Mouse (Mus musculus) adrenal gland (tissue): ENCODE data around the gene Ube2d1.

Experiments
- intact Hi-C: fragments of 180-260 bp; cut with DNase I; formaldehyde crosslinking; loops from one replicate; pipeline ENCODE4 v1.15.1; 2025

Gene Ube2d1

GRCm38 (mm10) chr10:71291179-71291661, 6.2 kb upstream of the Ube2d1 start:
- intact Hi-C loops: no loop called here

GRCm38 (mm10) chr10:71284511-71285125, 444 bp downstream of the Ube2d1 start:
- intact Hi-C loops: no loop called here

- intact Hi-C loops: no loop called here
These were observed 941 bp downstream of the Ube2d1 start for GRCm38 (mm10) chr10:71284131-71284510.

GRCm38 (mm10) chr10:71273008-71273739, 11.9 kb downstream of the Ube2d1 start:
- intact Hi-C loops: no loop called here

- intact Hi-C loops: no loop called here
These were observed 17.1 kb downstream of the Ube2d1 start for GRCm38 (mm10) chr10:71267973-71268372.

- intact Hi-C loops: no loop called here
These were observed 17.6 kb downstream of the Ube2d1 start for GRCm38 (mm10) chr10:71267511-71267910.

- intact Hi-C loops: no loop called here
These were observed 20.0 kb downstream of the Ube2d1 start for GRCm38 (mm10) chr10:71265067-71265466.

- intact Hi-C loops: no loop called here
These were observed 23.4 kb downstream of the Ube2d1 start for GRCm38 (mm10) chr10:71261637-71262036.

- intact Hi-C loops: no loop called here
These were observed 26.1 kb downstream of the Ube2d1 start for GRCm38 (mm10) chr10:71258943-71259342.

- intact Hi-C loops: no loop called here
These were observed 26.5 kb downstream of the Ube2d1 start for GRCm38 (mm10) chr10:71258516-71258915.

- intact Hi-C loops: no loop called here
These were observed 31.9 kb downstream of the Ube2d1 start for GRCm38 (mm10) chr10:71253147-71253546.

- intact Hi-C loops: no loop called here
These were observed 32.6 kb downstream of the Ube2d1 start for GRCm38 (mm10) chr10:71252421-71252820.

GRCm38 (mm10) chr10:71251846-71252245, 33.2 kb downstream of the Ube2d1 start:
- intact Hi-C loops: no loop called here

GRCm38 (mm10) chr10:71251256-71251655, 33.8 kb downstream of the Ube2d1 start:
- intact Hi-C loops: no loop called here

GRCm38 (mm10) chr10:71250472-71250871, 34.6 kb downstream of the Ube2d1 start:
- intact Hi-C loops: no loop called here

- intact Hi-C loops: no loop called here
These were observed 35.8 kb downstream of the Ube2d1 start for GRCm38 (mm10) chr10:71249086-71249880.

- intact Hi-C loops: no loop called here
These were observed 38.1 kb downstream of the Ube2d1 start for GRCm38 (mm10) chr10:71246956-71247355.

- intact Hi-C loops: no loop called here
These were observed 45.5 kb downstream of the Ube2d1 start for GRCm38 (mm10) chr10:71239479-71240120.

GRCm38 (mm10) chr10:71238240-71238554, 46.9 kb downstream of the Ube2d1 start, which contains the start of gene Tfam:
TSS of gene Tfam (minus strand) at chr10:71238280.
- intact Hi-C loops: no loop called here

- intact Hi-C loops: no loop called here
These were observed 47.4 kb downstream of the Ube2d1 start for GRCm38 (mm10) chr10:71237516-71238239.

GRCm38 (mm10) chr10:71234071-71234470, 51.0 kb downstream of the Ube2d1 start:
- intact Hi-C loops: no loop called here
